Mouse (Mus musculus): ENCODE results near the gene Fcrla. TPM values are rescaled to one million over a fixed set of nuclear protein-coding genes. Genes with fewer than 3 reads are reported as not detected.

Fcrla gene
- polyA plus RNA-seq, 1 experiment: 8.7 TPM

GRCm38 (mm10) chr1:170896651-170897281 is 30.6 kb downstream of the Fcrla start:
- 64% methylated on average over 5 of the region's 5 CpGs for WGBS
- Histone ChIP-seq H3K4me1 (ENCODE audit: control insufficient read depth, insufficient read depth, low read length) (0 out of 2 replicates have a peak, but pooled peaks cover 3% of the 10 kb centered on the region), H3K4me3 (replicated peaks; ENCODE audit: extremely low read depth, low read depth, low read length) (no peak overlapping the region)
- DNase-seq: no peak
- TF ChIP-seq CTCF (IDR thresholded peaks at IDR 0.05; ENCODE audit: insufficient read depth, low read length): no peak
- TF ChIP-seq POLR2A (IDR thresholded peaks at IDR 0.05; ENCODE audit: borderline replicate concordance, extremely low read depth, low read depth, low read length): no peak

GRCm38 (mm10) chr1:170894603-170895602 is 32.5 kb downstream of the Fcrla start:
- H3K4me3 ChIP-seq (replicated peaks; ENCODE audit: extremely low read depth, low read depth, low read length): no peak overlapping the region
- WGBS: 58% methylated on average over 9 of the region's 9 CpGs
- DNase-seq: no peak
- TF ChIP-seq POLR2A (IDR thresholded peaks at IDR 0.05; ENCODE audit: borderline replicate concordance, extremely low read depth, low read depth, low read length): no peak
- TF ChIP-seq CTCF (IDR thresholded peaks at IDR 0.05; ENCODE audit: insufficient read depth, low read length): peak; percentile 7; the same call in 1 of the 2 replicates
- H3K4me1 ChIP-seq (ENCODE audit: control insufficient read depth, insufficient read depth, low read length): no peaks in the 10 kb centered on the region

- no peak for TF ChIP-seq POLR2A (IDR thresholded peaks at IDR 0.05; ENCODE audit: borderline replicate concordance, extremely low read depth, low read depth, low read length)
- TF ChIP-seq CTCF (IDR thresholded peaks at IDR 0.05; ENCODE audit: insufficient read depth, low read length): no peak
- no peak overlapping the region for H3K4me3 ChIP-seq (replicated peaks; ENCODE audit: extremely low read depth, low read depth, low read length)
- no peaks in the 10 kb centered on the region for H3K4me1 ChIP-seq (ENCODE audit: control insufficient read depth, insufficient read depth, low read length)
- no peak for DNase-seq
- 58% methylated on average over 1 of the region's 1 CpGs for WGBS
These were observed 35.1 kb downstream of the Fcrla start for GRCm38 (mm10) chr1:170892279-170892678.

- TF ChIP-seq POLR2A (IDR thresholded peaks at IDR 0.05; ENCODE audit: borderline replicate concordance, extremely low read depth, low read depth, low read length) (no peak), CTCF (IDR thresholded peaks at IDR 0.05; ENCODE audit: insufficient read depth, low read length) (no peak)
- Histone ChIP-seq H3K4me1 (ENCODE audit: control insufficient read depth, insufficient read depth, low read length) (no peaks in the 10 kb centered on the region), H3K4me3 (replicated peaks; ENCODE audit: extremely low read depth, low read depth, low read length) (no peak overlapping the region)
- no peak for DNase-seq
- 71% methylated on average over 2 of the region's 2 CpGs for WGBS
These were observed 35.7 kb downstream of the Fcrla start for GRCm38 (mm10) chr1:170891646-170892045.

- Histone ChIP-seq H3K4me1 (ENCODE audit: control insufficient read depth, insufficient read depth, low read length) (no peaks in the 10 kb centered on the region), H3K4me3 (replicated peaks; ENCODE audit: extremely low read depth, low read depth, low read length) (no peak overlapping the region)
- no peak for DNase-seq
- TF ChIP-seq CTCF (IDR thresholded peaks at IDR 0.05; ENCODE audit: insufficient read depth, low read length): no peak
- no peak for TF ChIP-seq POLR2A (IDR thresholded peaks at IDR 0.05; ENCODE audit: borderline replicate concordance, extremely low read depth, low read depth, low read length)
- WGBS: 75% methylated on average over 4 of the region's 4 CpGs
These were observed 38.1 kb downstream of the Fcrla start for GRCm38 (mm10) chr1:170889310-170889709.

GRCm38 (mm10) chr1:170886044-170886458 is 41.3 kb downstream of the Fcrla start:
- TF ChIP-seq POLR2A (IDR thresholded peaks at IDR 0.05; ENCODE audit: borderline replicate concordance, extremely low read depth, low read depth, low read length) (no peak), CTCF (IDR thresholded peaks at IDR 0.05; ENCODE audit: insufficient read depth, low read length) (no peak)
- H3K4me1 ChIP-seq (ENCODE audit: control insufficient read depth, insufficient read depth, low read length): no peaks in the 10 kb centered on the region
- DNase-seq: no peak
- WGBS: 48% methylated on average over 6 of the region's 6 CpGs
- no peak overlapping the region for H3K4me3 ChIP-seq (replicated peaks; ENCODE audit: extremely low read depth, low read depth, low read length)

GRCm38 (mm10) chr1:170884978-170885561 is 42.3 kb downstream of the Fcrla start, which contains the start of the genes Gm26620 and Dusp12:
Gene Gm26620, plus strand, starts transcription at chr1:170885065.
Gene Dusp12, minus strand, starts transcription at chr1:170885540.
- DNase-seq: peak; percentile 79
- no peaks in the 10 kb centered on the region for H3K4me1 ChIP-seq (ENCODE audit: control insufficient read depth, insufficient read depth, low read length)
- H3K4me3 ChIP-seq (replicated peaks; ENCODE audit: extremely low read depth, low read depth, low read length): peak within 1 kb of the TSS; percentile 85
- TF ChIP-seq POLR2A (IDR thresholded peaks at IDR 0.05; ENCODE audit: borderline replicate concordance, extremely low read depth, low read depth, low read length) (peak; percentile 27; the same call in 1 of the 2 replicates), CTCF (IDR thresholded peaks at IDR 0.05; ENCODE audit: insufficient read depth, low read length) (peak; percentile 75)
- under 1% methylated on average over 46 of the region's 46 CpGs for WGBS

- TF ChIP-seq POLR2A (IDR thresholded peaks at IDR 0.05; ENCODE audit: borderline replicate concordance, extremely low read depth, low read depth, low read length) (no peak), CTCF (IDR thresholded peaks at IDR 0.05; ENCODE audit: insufficient read depth, low read length) (no peak)
- DNase-seq: no peak
- H3K4me3 ChIP-seq (replicated peaks; ENCODE audit: extremely low read depth, low read depth, low read length): peak overlapping the region; percentile 85
- H3K4me1 ChIP-seq (ENCODE audit: control insufficient read depth, insufficient read depth, low read length): no peaks in the 10 kb centered on the region
- WGBS: 18% methylated on average over 8 of the region's 8 CpGs
These were observed 43.0 kb downstream of the Fcrla start for GRCm38 (mm10) chr1:170884390-170884789.

- DNase-seq: no peak
- Histone ChIP-seq H3K4me1 (ENCODE audit: control insufficient read depth, insufficient read depth, low read length) (no peaks in the 10 kb centered on the region), H3K4me3 (replicated peaks; ENCODE audit: extremely low read depth, low read depth, low read length) (no peak overlapping the region)
- whole genome bisulfite sequencing: 67% methylated on average over 5 of the region's 5 CpGs
- TF ChIP-seq CTCF (IDR thresholded peaks at IDR 0.05; ENCODE audit: insufficient read depth, low read length) (no peak), POLR2A (IDR thresholded peaks at IDR 0.05; ENCODE audit: borderline replicate concordance, extremely low read depth, low read depth, low read length) (no peak)
These were observed 44.4 kb downstream of the Fcrla start for GRCm38 (mm10) chr1:170882915-170883485.
